Mouse (Mus musculus): ENCODE measurements around the gene Tbx15. TPM values are rescaled to one million over a fixed set of nuclear protein-coding genes. Genes with fewer than 3 reads are reported as not detected.

Tbx15 gene
- polyA plus RNA-seq, 1 experiment from 2014 or later = 0.07 TPM

Small RNA genes lying within 50 kb of the gene (microRNA-seq; reads per million reads assigned to microRNA genes)
- not detected for gene Mir6481

Other genes with a start within 250 kb of the Tbx15 start
- 3.5 and 7.1 TPM in 2 replicates for gene Wars2, start 99.3 kb upstream of the Tbx15 start, polyA plus RNA-seq (2014; fragmentation: Nextera tagmentation; extraction: Ambion mirVana)

All from neural tube, embryonic 14.5 days (tissue).